Mouse (Mus musculus): ENCODE data around the gene 1700092M07Rik. TPM values are rescaled to one million over a fixed set of nuclear protein-coding genes. Genes with fewer than 3 reads are reported as not detected.

1700092M07Rik gene
- polyA plus RNA-seq, 1 experiment from 2014 or later: not detected

DNA sequence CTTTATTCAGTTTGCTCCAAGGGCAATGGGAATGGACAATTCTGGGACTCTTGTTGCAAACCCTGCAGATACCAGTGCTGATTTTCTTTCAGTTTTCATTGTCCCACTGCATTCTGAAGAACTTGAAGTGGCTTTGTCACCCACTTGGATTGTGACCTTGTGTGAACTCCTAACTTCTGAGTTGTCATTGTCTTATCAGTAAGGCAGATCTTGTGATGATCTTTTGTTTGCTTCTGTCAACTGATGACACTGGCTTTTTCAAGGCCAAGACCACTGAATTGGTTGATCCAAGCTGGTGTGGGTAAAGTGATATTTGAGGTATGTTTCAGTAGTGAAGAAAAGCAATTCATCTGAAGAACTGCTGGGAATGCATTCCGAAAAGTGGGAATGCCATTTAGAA, 4.9 kb downstream of the 1700092M07Rik start:
- peaks cover 49% of the 10 kb centered on the region for H3K36me3 ChIP-seq (ENCODE audit: inconsistent target)
- H3K79me2 ChIP-seq (ENCODE audit: inconsistent target): peaks cover 43% of the 10 kb centered on the region
- no peak overlapping the region for H3K27ac ChIP-seq
- H3K4me3 ChIP-seq (ENCODE audit: inconsistent target): no peak overlapping the region
- 100% methylated on average over 1 of the region's 1 CpGs for WGBS (ENCODE audit: missing documents)

DNA sequence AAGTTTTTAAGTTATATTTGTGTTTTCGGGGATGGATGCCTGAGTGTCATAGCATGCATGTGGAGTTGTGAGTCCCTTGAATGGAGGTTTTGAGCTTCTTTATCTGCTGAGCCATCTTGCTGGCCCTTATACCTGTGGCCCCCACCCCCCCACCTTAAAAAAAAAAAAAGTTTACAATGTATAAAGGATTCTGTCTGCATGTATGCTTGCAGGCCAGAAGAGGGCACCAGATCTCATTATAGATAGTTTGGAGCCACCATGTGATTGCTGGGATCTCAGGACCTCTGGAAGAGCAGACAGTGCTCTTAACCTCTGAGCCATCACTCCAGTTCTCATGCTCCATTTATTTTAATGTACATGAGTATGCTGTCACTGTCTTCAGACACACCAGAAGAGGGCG, 6.8 kb downstream of the 1700092M07Rik start:
- Histone ChIP-seq H3K36me3 (ENCODE audit: inconsistent target) (peaks cover 61% of the 10 kb centered on the region), H3K79me2 (ENCODE audit: inconsistent target) (peaks cover 36% of the 10 kb centered on the region), H3K27ac (no peak overlapping the region), H3K4me3 (ENCODE audit: inconsistent target) (no peak overlapping the region)
- 86% methylated on average over 2 of the region's 2 CpGs for WGBS (ENCODE audit: missing documents)

DNA sequence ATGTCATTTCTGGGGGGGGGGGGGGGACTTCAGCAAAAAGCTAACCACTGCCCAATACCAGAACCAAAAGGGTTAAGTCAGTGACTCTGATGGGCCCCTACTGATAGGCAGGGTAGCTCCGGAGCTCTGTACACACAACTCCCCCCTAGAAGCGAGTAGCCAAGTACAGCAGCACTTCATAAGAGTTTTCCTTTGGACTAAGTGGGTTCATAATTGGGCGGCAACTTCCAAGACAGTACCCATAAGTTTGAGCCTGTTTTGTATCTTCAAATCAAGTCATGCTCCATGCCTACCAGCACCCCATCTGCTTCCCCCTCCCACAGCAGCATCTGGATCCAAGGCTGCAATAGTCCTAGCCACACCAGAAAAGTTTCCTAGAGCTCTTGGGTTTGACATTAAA, 15.1 kb downstream of the 1700092M07Rik start:
- Histone ChIP-seq H3K36me3 (ENCODE audit: inconsistent target) (peaks cover 24% of the 10 kb centered on the region), H3K27ac (peak overlapping the region; percentile 70; the same call in 1 of the 2 replicates), H3K79me2 (ENCODE audit: inconsistent target) (peaks cover 60% of the 10 kb centered on the region), H3K4me3 (ENCODE audit: inconsistent target) (no peak overlapping the region)
- 83% methylated on average over 3 of the region's 3 CpGs for WGBS (ENCODE audit: missing documents)

DNA sequence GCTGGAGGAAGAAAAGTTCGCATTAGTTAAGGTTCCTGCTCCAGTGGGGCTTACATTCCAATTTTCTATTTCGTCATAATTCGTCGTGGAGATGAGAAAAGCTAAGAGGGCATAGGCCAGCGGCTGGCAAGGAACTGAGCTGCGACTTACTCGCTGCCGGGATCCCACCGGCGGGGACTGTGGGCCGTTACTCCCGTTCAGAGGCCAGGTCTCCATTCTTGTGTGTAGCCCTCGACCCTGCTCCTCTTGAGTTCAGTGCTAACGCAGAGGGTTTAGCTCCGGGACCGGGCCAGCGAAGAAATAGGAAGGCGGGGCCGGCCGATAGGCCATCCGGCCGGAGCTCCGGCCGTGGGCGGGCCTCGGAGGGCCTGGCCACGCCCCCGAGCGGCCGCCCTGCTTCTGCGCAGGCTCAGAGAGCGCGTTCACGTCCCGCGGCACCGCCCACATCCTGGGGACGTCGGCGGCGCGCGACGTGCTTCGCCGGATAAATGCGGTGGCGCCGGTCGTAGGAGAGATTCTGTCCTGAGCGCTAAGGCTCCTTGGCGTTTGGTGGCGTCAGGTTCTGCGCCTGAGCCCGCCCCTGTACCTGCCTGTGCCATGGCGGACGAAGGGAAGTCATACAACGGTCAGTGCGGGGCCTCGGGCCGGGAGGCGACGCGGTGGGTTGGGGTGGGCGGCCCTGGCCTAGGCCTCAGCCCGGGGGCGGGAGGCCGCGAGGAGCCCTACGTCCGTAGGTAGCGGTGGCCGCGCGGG, 16.3 kb downstream of the 1700092M07Rik start, which contains the start of gene Nxf1:
Nxf1 (plus strand) TSS at position 439 of the 753 bp plus-strand sequence.
- H3K27ac ChIP-seq: peak within 1 kb of the TSS; percentile 70
- peaks cover 13% of the 10 kb centered on the region; the same call in 1 of the 2 replicates for H3K36me3 ChIP-seq (ENCODE audit: inconsistent target)
- peak within 1 kb of the TSS; percentile 68 for H3K4me3 ChIP-seq (ENCODE audit: inconsistent target)
- peaks cover 72% of the 10 kb centered on the region for H3K79me2 ChIP-seq (ENCODE audit: inconsistent target)
- under 1% methylated on average over 75 of the region's 75 CpGs for WGBS (ENCODE audit: missing documents)

DNA sequence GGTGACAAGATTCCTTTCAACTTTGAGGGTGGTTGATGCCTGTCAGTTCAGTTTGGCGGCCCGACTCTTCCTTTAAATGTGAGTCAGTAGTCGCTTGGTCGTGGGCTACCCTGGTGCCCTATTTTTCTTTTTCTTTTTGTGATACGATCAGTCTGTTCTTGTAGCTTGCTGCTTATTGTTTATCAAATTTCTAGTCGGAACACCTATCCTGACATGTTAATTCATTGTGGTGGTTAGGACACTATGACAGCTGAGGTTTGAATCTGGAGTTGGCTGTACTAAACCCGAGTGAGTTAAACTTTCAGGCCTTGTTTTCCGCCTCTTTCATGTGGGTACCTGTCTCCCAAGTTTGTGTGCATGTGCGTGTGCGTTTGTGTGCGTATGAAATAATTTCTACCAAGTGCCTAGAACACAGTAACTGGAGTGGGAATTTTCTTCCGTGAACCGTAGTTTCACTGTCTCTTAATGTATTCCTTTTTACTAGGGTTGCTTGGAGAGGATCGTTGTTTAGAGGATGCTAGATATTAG, 17.0 kb downstream of the 1700092M07Rik start:
- H3K36me3 ChIP-seq (ENCODE audit: inconsistent target): peaks cover 13% of the 10 kb centered on the region; the same call in 1 of the 2 replicates
- H3K27ac ChIP-seq: no peak overlapping the region; the same call in 1 of the 2 replicates
- peak overlapping the region; percentile 68 for H3K4me3 ChIP-seq (ENCODE audit: inconsistent target)
- H3K79me2 ChIP-seq (ENCODE audit: inconsistent target): peaks cover 79% of the 10 kb centered on the region
- 2% methylated on average over 14 of the region's 14 CpGs for WGBS (ENCODE audit: missing documents)

DNA sequence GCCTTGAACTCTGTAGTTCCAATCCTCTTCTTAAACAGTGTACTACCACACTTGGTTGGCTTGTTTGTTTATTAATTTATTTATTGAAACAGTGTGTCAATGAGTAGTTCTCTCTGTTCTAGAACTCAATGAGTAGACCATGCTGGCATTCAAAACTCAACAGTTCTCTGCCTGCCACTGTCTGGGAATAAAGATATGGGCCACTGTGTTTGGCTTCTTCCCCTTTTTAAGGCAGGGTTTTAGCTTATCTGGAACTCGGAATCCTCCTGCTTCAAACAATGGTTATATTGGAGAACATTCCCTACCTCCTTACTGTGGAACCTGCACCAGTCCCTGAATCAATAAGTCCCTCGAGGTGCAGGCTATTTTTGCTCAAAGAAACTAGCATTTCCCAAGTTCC, 18.4 kb downstream of the 1700092M07Rik start:
- peaks cover 6% of the 10 kb centered on the region; the same call in 1 of the 2 replicates for H3K36me3 ChIP-seq (ENCODE audit: inconsistent target)
- H3K79me2 ChIP-seq (ENCODE audit: inconsistent target): peaks cover 77% of the 10 kb centered on the region
- H3K4me3 ChIP-seq (ENCODE audit: inconsistent target): no peak overlapping the region
- WGBS (ENCODE audit: missing documents): 24% methylated on average over 2 of the region's 2 CpGs
- H3K27ac ChIP-seq: no peak overlapping the region

DNA sequence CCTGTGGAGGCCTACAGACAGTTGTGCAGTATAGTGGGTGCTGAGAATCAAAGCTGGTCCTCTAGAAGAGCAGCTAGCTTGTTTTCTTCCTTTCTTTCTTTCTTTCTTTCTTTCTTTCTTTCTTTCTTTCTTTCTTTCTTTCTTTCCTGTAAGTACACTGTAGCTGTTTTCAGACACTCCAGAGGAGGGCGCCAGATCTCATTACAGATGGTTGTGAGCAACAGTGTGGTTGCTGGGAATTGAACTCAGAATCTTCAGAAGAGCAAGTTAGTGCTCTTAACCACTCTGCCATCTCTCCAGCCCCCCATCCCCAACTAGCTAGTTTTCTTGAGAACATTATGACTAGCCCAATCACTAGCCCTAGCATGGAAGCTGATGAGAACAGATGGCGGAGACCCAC, 20.2 kb downstream of the 1700092M07Rik start:
- Histone ChIP-seq H3K79me2 (ENCODE audit: inconsistent target) (peaks cover 59% of the 10 kb centered on the region), H3K36me3 (ENCODE audit: inconsistent target) (peaks cover 14% of the 10 kb centered on the region), H3K27ac (no peak overlapping the region), H3K4me3 (ENCODE audit: inconsistent target) (no peak overlapping the region)
- 89% methylated on average over 2 of the region's 2 CpGs for WGBS (ENCODE audit: missing documents)

DNA sequence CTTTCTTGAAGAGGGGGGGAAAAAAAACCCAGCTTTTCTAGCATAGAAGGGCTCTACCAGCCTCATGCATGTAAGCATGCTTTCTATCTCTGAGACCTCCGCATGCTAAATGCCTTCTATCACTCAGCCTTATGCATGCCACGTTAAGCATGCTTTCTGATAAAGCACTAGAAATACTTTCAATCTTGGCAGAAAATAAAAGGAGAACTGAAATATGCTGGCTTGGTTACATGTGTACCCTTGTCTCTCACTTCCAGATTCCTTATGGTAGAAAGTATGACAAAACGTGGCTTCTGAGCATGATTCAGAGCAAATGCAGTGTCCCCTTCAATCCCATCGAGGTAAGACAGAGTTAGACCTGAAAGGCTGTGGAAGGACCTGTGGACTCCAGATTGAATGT, 22.8 kb downstream of the 1700092M07Rik start:
- WGBS (ENCODE audit: missing documents): 30% methylated on average over 4 of the region's 4 CpGs

DNA sequence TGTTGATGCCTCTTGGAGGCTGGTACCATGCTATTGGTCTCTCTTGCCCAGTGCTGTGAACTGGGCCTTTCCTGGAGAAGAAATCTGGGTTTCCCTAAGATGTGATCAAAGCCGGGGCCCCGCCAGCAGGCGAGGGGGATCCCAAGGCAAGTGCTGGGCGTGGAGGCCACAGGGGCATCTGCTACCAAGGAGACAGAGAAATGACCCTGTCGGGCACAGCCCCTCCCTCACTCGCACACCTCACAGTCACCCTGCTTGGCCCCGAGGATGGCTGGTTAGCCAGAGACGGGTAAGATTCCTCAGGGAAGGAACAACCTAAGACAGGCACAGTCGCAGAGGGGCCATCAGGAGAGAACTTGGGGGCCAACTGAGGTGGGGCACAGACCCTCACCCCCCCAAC, 25.0 kb downstream of the 1700092M07Rik start:
- Histone ChIP-seq H3K79me2 (ENCODE audit: inconsistent target) (peaks cover 27% of the 10 kb centered on the region), H3K4me3 (ENCODE audit: inconsistent target) (no peak overlapping the region), H3K36me3 (ENCODE audit: inconsistent target) (peaks cover 52% of the 10 kb centered on the region), H3K27ac (no peak overlapping the region)
- WGBS (ENCODE audit: missing documents): 89% methylated on average over 6 of the region's 9 CpGs

More for the DNA sequence above, 22.8 kb downstream of the 1700092M07Rik start:
- Histone ChIP-seq H3K27ac (peak overlapping the region; percentile 38; the same call in 1 of the 2 replicates), H3K79me2 (ENCODE audit: inconsistent target) (peaks cover 44% of the 10 kb centered on the region), H3K36me3 (ENCODE audit: inconsistent target) (peaks cover 40% of the 10 kb centered on the region), H3K4me3 (ENCODE audit: inconsistent target) (no peak overlapping the region)

DNA sequence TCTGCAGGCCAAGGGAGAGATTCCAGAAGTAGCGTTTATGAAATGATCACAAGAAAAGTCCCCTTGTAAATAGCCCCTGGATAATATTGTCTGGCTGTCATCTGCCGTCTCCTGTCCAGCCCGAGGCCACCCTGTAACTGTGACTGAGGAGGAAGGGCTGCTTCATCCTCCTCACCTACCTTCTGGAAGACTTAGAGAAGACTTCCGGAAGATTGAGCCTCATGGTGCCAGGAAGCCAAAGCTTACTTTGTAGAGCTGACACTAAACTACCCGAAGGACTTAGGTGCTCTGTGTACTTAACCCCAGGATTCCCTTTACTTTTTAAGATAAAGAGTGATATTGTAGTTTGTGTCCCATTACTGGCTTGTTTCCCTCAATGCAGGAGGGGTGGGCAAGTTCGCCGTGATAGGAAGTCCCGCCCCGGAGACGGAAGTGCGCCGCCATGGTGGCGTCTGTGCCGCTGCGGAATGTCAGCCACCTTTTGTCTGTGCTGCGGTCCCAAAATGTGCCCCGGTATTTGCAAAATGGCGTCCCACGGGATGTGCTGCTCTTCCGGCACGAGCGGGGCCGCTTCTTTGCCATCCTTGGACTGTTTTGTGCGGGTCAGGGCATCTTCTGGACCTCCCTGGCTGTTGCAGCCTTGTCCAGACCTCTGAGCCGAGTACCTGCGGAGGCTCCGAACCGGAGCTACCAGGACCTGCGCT, 30.2 kb downstream of the 1700092M07Rik start, which contains the start of gene Tmem223:
Tmem223 (plus strand) TSS at position 430 of the 704 bp plus-strand sequence.
- WGBS (ENCODE audit: missing documents): 23% methylated on average over 29 of the region's 29 CpGs
- Histone ChIP-seq H3K36me3 (ENCODE audit: inconsistent target) (peaks cover 42% of the 10 kb centered on the region), H3K79me2 (ENCODE audit: inconsistent target) (peaks cover 46% of the 10 kb centered on the region), H3K27ac (peak within 1 kb of the TSS; percentile 53), H3K4me3 (ENCODE audit: inconsistent target) (peak within 1 kb of the TSS; percentile 77)

DNA sequence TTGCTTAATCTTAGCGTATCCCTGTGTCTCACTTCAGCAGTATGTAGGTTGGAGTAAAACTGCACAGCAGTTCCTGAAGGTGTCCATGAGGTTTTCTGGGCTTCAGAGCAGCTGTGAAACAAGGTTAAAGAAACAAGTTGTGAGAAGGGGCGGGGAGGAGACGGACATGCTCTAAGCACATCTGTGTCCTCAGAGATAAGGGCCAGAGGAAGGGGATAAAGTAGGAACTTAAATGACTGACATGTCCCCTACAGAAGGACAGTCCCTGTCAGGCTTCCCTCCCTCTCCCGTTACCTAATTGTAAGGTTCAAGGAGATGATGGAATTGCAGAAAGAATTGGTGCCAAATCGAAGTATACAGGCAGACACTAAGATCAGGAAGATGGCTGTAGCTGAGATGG, 32.5 kb downstream of the 1700092M07Rik start:
- 69% methylated on average over 5 of the region's 5 CpGs for WGBS (ENCODE audit: missing documents)

DNA sequence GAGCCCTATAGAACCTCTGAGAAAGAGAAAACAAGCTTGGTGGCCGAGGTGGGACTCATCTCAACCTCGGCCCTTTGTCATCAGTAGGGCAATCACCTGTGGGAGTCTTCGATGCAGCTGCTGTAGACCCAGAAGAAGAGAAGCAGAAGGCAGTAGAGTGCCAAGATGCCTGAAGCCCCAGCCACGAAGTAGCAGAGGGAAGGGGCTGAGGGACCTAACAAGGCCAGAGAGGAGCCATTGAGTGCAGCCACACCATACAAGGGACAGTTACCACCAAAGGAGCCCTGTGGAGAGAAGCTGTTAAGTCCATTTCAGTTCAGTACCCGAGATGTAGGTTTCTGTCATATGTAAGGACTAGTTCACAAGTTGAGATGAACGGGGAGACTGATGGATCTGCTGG, 32.9 kb downstream of the 1700092M07Rik start:
- H3K27ac ChIP-seq: peak overlapping the region; percentile 46
- H3K4me3 ChIP-seq (ENCODE audit: inconsistent target): peak overlapping the region; percentile 51
- peaks cover 46% of the 10 kb centered on the region for H3K79me2 ChIP-seq (ENCODE audit: inconsistent target)
- WGBS (ENCODE audit: missing documents): 47% methylated on average over 6 of the region's 6 CpGs
- H3K36me3 ChIP-seq (ENCODE audit: inconsistent target): peaks cover 23% of the 10 kb centered on the region

More for the DNA sequence above, 32.5 kb downstream of the 1700092M07Rik start:
- Histone ChIP-seq H3K4me3 (ENCODE audit: inconsistent target) (peak overlapping the region; percentile 51; the same call in 1 of the 2 replicates), H3K36me3 (ENCODE audit: inconsistent target) (peaks cover 23% of the 10 kb centered on the region), H3K79me2 (ENCODE audit: inconsistent target) (peaks cover 46% of the 10 kb centered on the region), H3K27ac (no peak overlapping the region)

DNA sequence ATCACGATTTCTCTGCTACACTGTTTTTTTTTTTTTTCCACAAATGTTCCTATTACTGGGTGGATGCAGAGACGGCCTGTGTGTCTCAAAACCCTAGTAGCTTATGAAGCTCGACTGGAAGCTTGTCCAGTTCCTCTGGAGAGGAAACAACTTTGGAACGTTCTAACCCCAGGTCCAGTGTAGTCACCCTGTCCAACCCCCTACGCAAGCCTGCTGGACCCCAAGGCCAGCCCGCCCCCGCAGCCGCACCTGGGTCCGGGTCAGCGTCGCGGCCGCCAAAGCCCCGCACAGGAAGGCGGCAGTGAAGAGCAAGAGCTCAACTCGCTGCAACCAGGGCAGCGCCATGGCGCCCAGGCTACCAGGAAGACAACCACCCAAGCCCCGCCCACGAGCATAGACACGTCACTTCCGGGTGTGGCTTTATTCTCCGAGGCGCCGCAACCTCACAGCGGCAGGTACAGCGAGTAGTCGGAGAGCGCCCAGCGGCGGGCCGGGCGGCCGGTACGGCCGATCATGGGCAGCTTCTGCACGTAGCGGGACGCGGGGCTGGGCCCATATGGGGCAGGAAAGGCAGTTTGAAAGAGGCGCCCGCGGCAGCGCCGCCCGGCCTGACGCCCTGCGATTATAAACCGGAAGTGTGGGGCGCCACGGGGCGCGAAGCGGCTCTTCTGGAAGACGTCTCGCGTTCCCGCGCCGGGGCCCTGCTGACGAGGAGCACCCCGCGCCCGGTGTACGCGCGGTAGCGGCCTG, 33.7 kb downstream of the 1700092M07Rik start, which contains the start of gene Tmem179b:
Tmem179b (minus strand) TSS at position 382 of the 750 bp plus-strand sequence.
- Histone ChIP-seq H3K27ac (peak within 1 kb of the TSS; percentile 49), H3K4me3 (ENCODE audit: inconsistent target) (peak within 1 kb of the TSS; percentile 61), H3K79me2 (ENCODE audit: inconsistent target) (peaks cover 46% of the 10 kb centered on the region), H3K36me3 (ENCODE audit: inconsistent target) (peaks cover 18% of the 10 kb centered on the region)
- under 1% methylated on average over 64 of the region's 68 CpGs for WGBS (ENCODE audit: missing documents)

DNA sequence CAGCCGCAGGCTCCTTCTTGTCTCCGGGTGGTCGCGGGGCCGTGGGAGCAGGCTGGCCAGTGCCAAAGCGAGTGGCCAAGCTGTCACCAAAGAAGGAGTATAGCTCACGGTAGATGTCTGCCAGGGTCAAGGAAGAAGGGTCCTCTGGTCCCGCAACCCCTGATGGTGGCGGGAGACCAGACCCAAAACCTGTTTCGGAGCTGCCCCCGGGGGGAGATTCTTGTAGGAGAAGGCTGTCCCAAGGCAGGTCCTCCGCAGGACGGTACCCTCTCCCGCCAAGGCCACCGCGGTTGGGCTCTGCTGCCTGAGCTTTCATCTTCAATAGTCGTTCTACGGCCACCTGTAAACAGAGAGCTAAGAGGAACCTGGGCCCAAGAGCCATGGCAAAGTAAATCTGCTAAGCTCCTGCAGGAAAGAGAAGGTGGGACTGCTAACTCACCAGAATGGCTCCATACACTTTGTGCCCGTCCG, 34.5 kb downstream of the 1700092M07Rik start:
- peaks cover 46% of the 10 kb centered on the region for H3K79me2 ChIP-seq (ENCODE audit: inconsistent target)
- WGBS (ENCODE audit: missing documents): 6% methylated on average over 20 of the region's 20 CpGs
- peak overlapping the region; percentile 49 for H3K27ac ChIP-seq
- peaks cover 20% of the 10 kb centered on the region for H3K36me3 ChIP-seq (ENCODE audit: inconsistent target)
- peak overlapping the region; percentile 61 for H3K4me3 ChIP-seq (ENCODE audit: inconsistent target)

All from macrophage (primary cell).